Mouse (Mus musculus): Measurements from ENCODE around the gene Tox2. TPM values are rescaled to one million over a fixed set of nuclear protein-coding genes. Genes with fewer than 3 reads are reported as not detected.

The Tox2 gene
- total RNA-seq, 1 experiment: 0.36 TPM

DNA sequence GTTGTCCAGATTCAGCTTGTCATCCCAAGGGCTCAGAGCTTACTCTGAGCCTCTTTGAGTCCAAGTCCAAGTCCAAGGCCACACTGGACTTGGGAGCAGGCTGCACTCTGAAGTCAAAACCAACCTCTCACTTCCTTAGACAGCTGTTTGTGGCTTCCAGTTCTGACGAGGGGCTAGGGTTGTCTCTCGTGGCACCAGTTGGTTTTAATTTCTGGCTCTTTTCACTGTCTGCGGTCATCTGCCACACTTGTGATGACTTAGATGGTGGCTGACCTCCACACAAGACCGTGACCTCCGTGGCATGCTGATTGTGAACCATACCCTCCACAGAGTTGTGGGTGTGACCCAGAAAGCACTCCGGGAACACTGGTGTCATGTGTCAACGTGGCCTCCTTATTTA lies 46.0 kb downstream of the Tox2 start:
- Histone ChIP-seq H3K27ac (ENCODE audit: insufficient read depth, low read depth, low read length, poor library complexity, severe bottlenecking) (no peak overlapping the region), H3K9me3 (ENCODE audit: control insufficient read depth, insufficient read depth, low read depth, low read length) (no peaks in the 10 kb centered on the region), H3K9ac (ENCODE audit: insufficient read depth, low read depth, low read length, poor library complexity, severe bottlenecking) (no peak overlapping the region), H3K4me1 (ENCODE audit: control insufficient read depth in 2 of 2, insufficient read depth in 2 of 2, low read length in 2 of 2, poor library complexity in 1 of 2) (no peaks in the 10 kb centered on the region), H3K36me3 (ENCODE audit: control insufficient read depth, insufficient read depth, low read length, poor library complexity, severe bottlenecking) (no peaks in the 10 kb centered on the region), H3K4me3 (ENCODE audit: insufficient read depth in 1 of 2, low read depth in 1 of 2, low read length in 2 of 2, poor library complexity in 1 of 2, severe bottlenecking in 1 of 2) (no peak overlapping the region)
- TF ChIP-seq MAFK (IDR thresholded peaks at IDR 0.05; ENCODE audit: insufficient read depth, low read depth, low read length): no peak
- TF ChIP-seq ZC3H11A (IDR thresholded peaks at IDR 0.05; ENCODE audit: borderline replicate concordance, low read depth, low read length): no peak
- TF ChIP-seq ZNF384 (IDR thresholded peaks at IDR 0.05; ENCODE audit: low read depth, low read length): no peak
- TF ChIP-seq HCFC1 (IDR thresholded peaks at IDR 0.05; ENCODE audit: borderline replicate concordance, insufficient read depth, low read length): no peak
- no peak for TF ChIP-seq CHD2 (IDR thresholded peaks at IDR 0.05; ENCODE audit: low read depth, low read length)
- no peak for DNase-seq (ENCODE audit: low read depth, low spot score)
- in situ Hi-C loops (cut with MboI; ENCODE audit: low sequenced_read_pairs in 2 of 2, unreplicated experiment in 2 of 2): no loop called here

GRCm38 (mm10) chr2:163252645-163253044 lies 49.7 kb downstream of the Tox2 start:
- H3K36me3 ChIP-seq (ENCODE audit: control insufficient read depth, insufficient read depth, low read length, poor library complexity, severe bottlenecking): no peaks in the 10 kb centered on the region
- peak; percentile 41 for DNase-seq (ENCODE audit: low read depth, low spot score)

GRCm38 (mm10) chr2:163253248-163254099 lies 50.5 kb downstream of the Tox2 start:
- H3K9me3 ChIP-seq (ENCODE audit: control insufficient read depth, insufficient read depth, low read depth, low read length): no peaks in the 10 kb centered on the region
- TF ChIP-seq CHD2 (IDR thresholded peaks at IDR 0.05; ENCODE audit: low read depth, low read length) (no peak), ZNF384 (IDR thresholded peaks at IDR 0.05; ENCODE audit: low read depth, low read length) (no peak), ZC3H11A (IDR thresholded peaks at IDR 0.05; ENCODE audit: borderline replicate concordance, low read depth, low read length) (no peak), MAFK (IDR thresholded peaks at IDR 0.05; ENCODE audit: insufficient read depth, low read depth, low read length) (no peak), HCFC1 (IDR thresholded peaks at IDR 0.05; ENCODE audit: borderline replicate concordance, insufficient read depth, low read length) (no peak)
- no peaks in the 10 kb centered on the region for H3K4me1 ChIP-seq (ENCODE audit: control insufficient read depth in 2 of 2, insufficient read depth in 2 of 2, low read length in 2 of 2, poor library complexity in 1 of 2)
- in situ Hi-C loops (cut with MboI; ENCODE audit: low sequenced_read_pairs in 2 of 2, unreplicated experiment in 2 of 2): no loop called here
- DNase-seq (ENCODE audit: low read depth, low spot score): no peak
- H3K27ac ChIP-seq (ENCODE audit: insufficient read depth, low read depth, low read length, poor library complexity, severe bottlenecking): no peak overlapping the region
- H3K36me3 ChIP-seq (ENCODE audit: control insufficient read depth, insufficient read depth, low read length, poor library complexity, severe bottlenecking): no peaks in the 10 kb centered on the region
- H3K9ac ChIP-seq (ENCODE audit: insufficient read depth, low read depth, low read length, poor library complexity, severe bottlenecking): no peak overlapping the region
- no peak overlapping the region for H3K4me3 ChIP-seq (ENCODE audit: insufficient read depth in 1 of 2, low read depth in 1 of 2, low read length in 2 of 2, poor library complexity in 1 of 2, severe bottlenecking in 1 of 2)

More at GRCm38 (mm10) chr2:163252645-163253044, 49.7 kb downstream of the Tox2 start:
- H3K9ac ChIP-seq (ENCODE audit: insufficient read depth, low read depth, low read length, poor library complexity, severe bottlenecking): no peak overlapping the region
- TF ChIP-seq ZC3H11A (IDR thresholded peaks at IDR 0.05; ENCODE audit: borderline replicate concordance, low read depth, low read length) (peak; percentile 23; the same call in 1 of the 2 replicates), CHD2 (IDR thresholded peaks at IDR 0.05; ENCODE audit: low read depth, low read length) (no peak)
- in situ Hi-C loops (cut with MboI; ENCODE audit: low sequenced_read_pairs in 2 of 2, unreplicated experiment in 2 of 2): no loop called here
- no peaks in the 10 kb centered on the region for H3K4me1 ChIP-seq (ENCODE audit: control insufficient read depth in 2 of 2, insufficient read depth in 2 of 2, low read length in 2 of 2, poor library complexity in 1 of 2)
- no peaks in the 10 kb centered on the region for H3K9me3 ChIP-seq (ENCODE audit: control insufficient read depth, insufficient read depth, low read depth, low read length)
- no peak overlapping the region for H3K4me3 ChIP-seq (ENCODE audit: insufficient read depth in 1 of 2, low read depth in 1 of 2, low read length in 2 of 2, poor library complexity in 1 of 2, severe bottlenecking in 1 of 2)
- no peak overlapping the region for H3K27ac ChIP-seq (ENCODE audit: insufficient read depth, low read depth, low read length, poor library complexity, severe bottlenecking)

DNA sequence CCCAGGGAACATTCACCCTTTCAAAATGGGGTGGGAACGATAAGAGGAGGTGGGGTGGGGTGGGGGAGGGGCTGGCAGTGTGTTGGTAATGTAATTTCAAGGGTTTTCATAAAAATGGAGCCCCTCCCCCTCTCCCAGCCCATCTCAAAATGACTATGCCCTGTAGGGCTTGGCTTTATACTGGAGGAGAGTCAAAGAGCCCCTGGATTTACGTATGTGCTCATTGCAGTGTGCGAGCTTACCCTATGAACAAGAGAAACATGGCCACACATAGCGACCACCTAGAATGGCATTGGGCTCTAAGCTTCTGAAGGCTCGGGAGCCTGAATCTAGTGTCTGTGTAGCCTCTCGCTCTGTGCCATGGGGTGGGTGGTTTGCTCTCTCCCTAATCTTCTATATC lies 51.3 kb downstream of the Tox2 start:
- Histone ChIP-seq H3K9me3 (ENCODE audit: control insufficient read depth, insufficient read depth, low read depth, low read length) (no peaks in the 10 kb centered on the region), H3K9ac (ENCODE audit: insufficient read depth, low read depth, low read length, poor library complexity, severe bottlenecking) (no peak overlapping the region), H3K4me1 (ENCODE audit: control insufficient read depth in 2 of 2, insufficient read depth in 2 of 2, low read length in 2 of 2, poor library complexity in 1 of 2) (no peaks in the 10 kb centered on the region), H3K36me3 (ENCODE audit: control insufficient read depth, insufficient read depth, low read length, poor library complexity, severe bottlenecking) (no peaks in the 10 kb centered on the region), H3K27ac (ENCODE audit: insufficient read depth, low read depth, low read length, poor library complexity, severe bottlenecking) (no peak overlapping the region), H3K4me3 (ENCODE audit: insufficient read depth in 1 of 2, low read depth in 1 of 2, low read length in 2 of 2, poor library complexity in 1 of 2, severe bottlenecking in 1 of 2) (no peak overlapping the region)
- in situ Hi-C loops (cut with MboI; ENCODE audit: low sequenced_read_pairs in 2 of 2, unreplicated experiment in 2 of 2): no loop called here
- no peak for TF ChIP-seq ZNF384 (IDR thresholded peaks at IDR 0.05; ENCODE audit: low read depth, low read length)
- TF ChIP-seq CHD2 (IDR thresholded peaks at IDR 0.05; ENCODE audit: low read depth, low read length): no peak
- TF ChIP-seq MAFK (IDR thresholded peaks at IDR 0.05; ENCODE audit: insufficient read depth, low read depth, low read length): no peak
- no peak for TF ChIP-seq ZC3H11A (IDR thresholded peaks at IDR 0.05; ENCODE audit: borderline replicate concordance, low read depth, low read length)
- no peak for TF ChIP-seq HCFC1 (IDR thresholded peaks at IDR 0.05; ENCODE audit: borderline replicate concordance, insufficient read depth, low read length)
- no peak for DNase-seq (ENCODE audit: low read depth, low spot score)

Data from ES-E14 (cell line).